Mouse (Mus musculus) liver, embryonic 16.5 days (tissue): ENCODE measurements around the gene Wbp4. TPM values are rescaled to one million over a fixed set of nuclear protein-coding genes. Genes with fewer than 3 reads are reported as not detected.

Experiments
- ATAC-seq: fragments of 200-750 bp; cut with Nextera tagmentation; 2 replicates; pipeline ENCODE4 v1.8.0; 2017; ENCODE audit warnings: low read depth, mild to moderate bottlenecking, moderate number of reproducible peaks, moderate library complexity
- H3K27ac ChIP-seq: fragments of 300-500 bp; sonication (generic); 2 replicates; pipeline ENCODE4 v1.5.1; 2014; ENCODE audit warnings: mild to moderate bottlenecking, low read length
- H3K27me3 ChIP-seq: fragments of 300-500 bp; sonication (generic); 2 replicates; pipeline ENCODE4 v1.6.1; 2014; ENCODE audit warnings: low read depth, low read length, mixed read lengths; ENCODE audit not compliant: control insufficient read depth, insufficient read depth
- H3K36me3 ChIP-seq: fragments of 300-500 bp; sonication (generic); 2 replicates; pipeline ENCODE4 v1.6.1; 2014; ENCODE audit warnings: mild to moderate bottlenecking; ENCODE audit not compliant: control insufficient read depth, insufficient read depth
- H3K4me1 ChIP-seq: fragments of 300-500 bp; sonication (generic); 2 replicates; pipeline ENCODE4 v1.6.1; 2014; ENCODE audit warnings: low read depth, low read length, mixed read lengths; ENCODE audit not compliant: control insufficient read depth
- H3K4me2 ChIP-seq: fragments of 300-500 bp; sonication (generic); 2 replicates; pipeline ENCODE4 v1.6.1; 2014; ENCODE audit warnings: low read depth, low read length, mixed read lengths
- H3K4me3 ChIP-seq: fragments of 300-500 bp; sonication (generic); 2 replicates; pipeline ENCODE4 v1.5.1; 2014; ENCODE audit warnings: low read depth, mild to moderate bottlenecking, low read length
- H3K9ac ChIP-seq: fragments of 300-500 bp; sonication (generic); 2 replicates; pipeline ENCODE4 v1.6.1; 2014; ENCODE audit warnings: low read depth, low read length
- H3K9me3 ChIP-seq: fragments of 300-500 bp; sonication (generic); replicated peaks from 2 replicates; pipeline ENCODE4 v1.6.1; 2016; ENCODE audit warnings: low read length; ENCODE audit not compliant: control insufficient read depth
- WGBS: fragments of 180-500 bp; shearing (Covaris S2); extraction: QIAGEN DNeasy Blood & Tissue Kit; methylation state at CpG from one replicate; pipeline ENCODE4 v1.1.7; 2014; ENCODE audit not compliant: insufficient replicate concordance; 5-methylcytosine and 5-hydroxymethylcytosine counted together
- polyA plus RNA-seq: library from polyadenylated mRNA; unstranded; fragments of >200 nt; fragmentation: Nextera tagmentation; extraction: Ambion mirVana; gene quantifications from 2 replicates; pipeline ENCODE4 v1.2.1, GENCODE M21; 2015

Gene Wbp4
- polyA plus RNA-seq, 1 experiment from 2014 or later, result 13.0 TPM

- Histone ChIP-seq H3K9me3 (no peaks in the 10 kb centered on the region), H3K27me3 (no peaks in the 10 kb centered on the region), H3K4me1 (peaks cover 49% of the 10 kb centered on the region), H3K36me3 (no peaks in the 10 kb centered on the region), H3K4me3 (peak overlapping the region; percentile 53), H3K27ac (peak overlapping the region; percentile 72), H3K9ac (peak overlapping the region; percentile 42), H3K4me2 (peak overlapping the region; percentile 58)
- ATAC-seq, result peak; percentile 46
- WGBS, result 17% methylated on average over 8 of the region's 8 CpGs
Observed at GRCm38 (mm10) chr14:79515100-79515499, 33.8 kb upstream of the Wbp4 start.

- H3K36me3 ChIP-seq, result no peaks in the 10 kb centered on the region
- WGBS, result 71% methylated on average over 2 of the region's 2 CpGs
- ATAC-seq, result no peak
- H3K4me2 ChIP-seq, result no peak overlapping the region
- H3K4me3 ChIP-seq, result no peak overlapping the region
- H3K9ac ChIP-seq, result no peak overlapping the region
- no peaks in the 10 kb centered on the region for H3K9me3 ChIP-seq
- peaks cover 49% of the 10 kb centered on the region for H3K4me1 ChIP-seq
- no peak overlapping the region for H3K27ac ChIP-seq
- H3K27me3 ChIP-seq, result no peaks in the 10 kb centered on the region
Observed at GRCm38 (mm10) chr14:79513951-79514350, 32.6 kb upstream of the Wbp4 start.

- Histone ChIP-seq H3K9me3 (no peaks in the 10 kb centered on the region), H3K4me1 (peaks cover 45% of the 10 kb centered on the region), H3K9ac (no peak overlapping the region), H3K4me2 (no peak overlapping the region), H3K4me3 (no peak overlapping the region), H3K36me3 (no peaks in the 10 kb centered on the region), H3K27ac (no peak overlapping the region), H3K27me3 (no peaks in the 10 kb centered on the region)
- WGBS, result 33% methylated on average over 1 of the region's 1 CpGs
- ATAC-seq, result no peak
Observed at GRCm38 (mm10) chr14:79511521-79511920, 30.2 kb upstream of the Wbp4 start.

- WGBS, result 61% methylated on average over 9 of the region's 9 CpGs
- Histone ChIP-seq H3K27me3 (no peaks in the 10 kb centered on the region), H3K9ac (no peak overlapping the region), H3K36me3 (no peaks in the 10 kb centered on the region), H3K9me3 (no peaks in the 10 kb centered on the region), H3K27ac (no peak overlapping the region; the same call in 1 of the 2 replicates), H3K4me1 (peaks cover 45% of the 10 kb centered on the region), H3K4me2 (no peak overlapping the region), H3K4me3 (no peak overlapping the region)
- no peak for ATAC-seq
Observed at GRCm38 (mm10) chr14:79508662-79509305, 27.5 kb upstream of the Wbp4 start.

- Histone ChIP-seq H3K4me3 (no peak overlapping the region), H3K9me3 (no peaks in the 10 kb centered on the region), H3K36me3 (no peaks in the 10 kb centered on the region), H3K4me1 (peaks cover 50% of the 10 kb centered on the region), H3K27me3 (no peaks in the 10 kb centered on the region), H3K27ac (peak overlapping the region; percentile 50), H3K4me2 (no peak overlapping the region), H3K9ac (no peak overlapping the region)
- WGBS, result 66% methylated on average over 1 of the region's 1 CpGs
- ATAC-seq, result no peak
Observed at GRCm38 (mm10) chr14:79507846-79508245, 26.5 kb upstream of the Wbp4 start.

- H3K4me2 ChIP-seq, result peak overlapping the region; percentile 51
- H3K36me3 ChIP-seq, result peaks cover 3% of the 10 kb centered on the region; the same call in 1 of the 2 replicates
- peak overlapping the region; percentile 56 for H3K9ac ChIP-seq
- H3K27me3 ChIP-seq, result no peaks in the 10 kb centered on the region
- no peaks in the 10 kb centered on the region for H3K9me3 ChIP-seq
- H3K27ac ChIP-seq, result peak overlapping the region; percentile 81
- ATAC-seq, result peak; percentile 97
- peak overlapping the region; percentile 22 for H3K4me3 ChIP-seq
- WGBS, result 38% methylated on average over 9 of the region's 9 CpGs
- peaks cover 46% of the 10 kb centered on the region for H3K4me1 ChIP-seq
Observed at GRCm38 (mm10) chr14:79506207-79506606, 24.9 kb upstream of the Wbp4 start.

GRCm38 (mm10) chr14:79504246-79505006 is 23.1 kb upstream of the Wbp4 start:
- Histone ChIP-seq H3K9ac (no peak overlapping the region), H3K9me3 (no peaks in the 10 kb centered on the region), H3K4me3 (no peak overlapping the region), H3K27ac (no peak overlapping the region), H3K36me3 (peaks cover 3% of the 10 kb centered on the region; the same call in 1 of the 2 replicates), H3K27me3 (no peaks in the 10 kb centered on the region), H3K4me1 (peaks cover 54% of the 10 kb centered on the region), H3K4me2 (no peak overlapping the region)
- no peak for ATAC-seq
- WGBS, result 88% methylated on average over 7 of the region's 7 CpGs

- no peak overlapping the region for H3K27ac ChIP-seq
- no peak overlapping the region for H3K4me2 ChIP-seq
- peaks cover 55% of the 10 kb centered on the region for H3K4me1 ChIP-seq
- H3K27me3 ChIP-seq, result no peaks in the 10 kb centered on the region
- ATAC-seq, result no peak
- no peak overlapping the region for H3K9ac ChIP-seq
- H3K36me3 ChIP-seq, result peaks cover 3% of the 10 kb centered on the region; the same call in 1 of the 2 replicates
- no peak overlapping the region for H3K4me3 ChIP-seq
- WGBS, result 63% methylated on average over 5 of the region's 5 CpGs
- no peaks in the 10 kb centered on the region for H3K9me3 ChIP-seq
Observed at GRCm38 (mm10) chr14:79503371-79504075, 22.2 kb upstream of the Wbp4 start.
